Mouse (Mus musculus) Muller cell, postnatal 12 days (primary cell): ENCODE results near the gene Defb28.

Experiments used
- DNase-seq: peaks from one replicate; pipeline ENCODE4 v3.0.0-alpha.2; 2015; ENCODE audit errors: inconsistent ontology term

Defb28 gene

GRCm38 (mm10) chr2:152517981-152518380, at the start of gene Defb28:
Gene Defb28, plus strand, starts transcription at chr2:152518255.
- no peak for DNase-seq

GRCm38 (mm10) chr2:152470973-152471372, 47.1 kb upstream of the Defb28 start:
- DNase-seq = peak; percentile 11

GRCm38 (mm10) chr2:152472434-152472833, 45.6 kb upstream of the Defb28 start:
- DNase-seq = no peak

GRCm38 (mm10) chr2:152476763-152477162, 41.3 kb upstream of the Defb28 start, which contains the start of gene Defb20:
Gene Defb20, plus strand, starts transcription at chr2:152477063.
- DNase-seq = no peak

- no peak for DNase-seq
These were observed 37.2 kb upstream of the Defb28 start for GRCm38 (mm10) chr2:152480881-152481280.

- no peak for DNase-seq
These were observed 36.3 kb upstream of the Defb28 start for GRCm38 (mm10) chr2:152481726-152482125.

- no peak for DNase-seq
These were observed 31.0 kb upstream of the Defb28 start for GRCm38 (mm10) chr2:152487024-152487423.

- no peak for DNase-seq
These were observed 28.0 kb upstream of the Defb28 start, which contains the start of gene Defb22 for GRCm38 (mm10) chr2:152490038-152490437. Gene Defb22, minus strand, starts transcription at chr2:152490138.

- no peak for DNase-seq
These were observed 24.9 kb upstream of the Defb28 start for GRCm38 (mm10) chr2:152493151-152493550.

GRCm38 (mm10) chr2:152498020-152498419, 20.0 kb upstream of the Defb28 start:
- no peak for DNase-seq

- DNase-seq = no peak
These were observed 17.7 kb upstream of the Defb28 start for GRCm38 (mm10) chr2:152500204-152500862.

GRCm38 (mm10) chr2:152500863-152501229, 17.2 kb upstream of the Defb28 start:
- DNase-seq = no peak

- no peak for DNase-seq
These were observed 14.1 kb upstream of the Defb28 start for GRCm38 (mm10) chr2:152503950-152504349.

- no peak for DNase-seq
These were observed 6.5 kb upstream of the Defb28 start, which contains the start of gene Defb26 for GRCm38 (mm10) chr2:152511592-152511991. Gene Defb26, minus strand, starts transcription at chr2:152511692.

- DNase-seq = no peak
These were observed 2.0 kb upstream of the Defb28 start for GRCm38 (mm10) chr2:152516084-152516483.

- DNase-seq = no peak
These were observed 22.1 kb downstream of the Defb28 start, which contains the start of gene Defb29 for GRCm38 (mm10) chr2:152539944-152540710. Gene Defb29, minus strand, starts transcription at chr2:152540098.

- no peak for DNase-seq
These were observed 23.9 kb downstream of the Defb28 start for GRCm38 (mm10) chr2:152541979-152542378.

GRCm38 (mm10) chr2:152542897-152543296, 24.8 kb downstream of the Defb28 start:
- DNase-seq = no peak

- DNase-seq = no peak
These were observed 25.4 kb downstream of the Defb28 start for GRCm38 (mm10) chr2:152543478-152543877.

- peak; percentile 63 for DNase-seq
These were observed 26.6 kb downstream of the Defb28 start for GRCm38 (mm10) chr2:152544691-152545090.

- DNase-seq = no peak
These were observed 30.1 kb downstream of the Defb28 start for GRCm38 (mm10) chr2:152548124-152548523.

GRCm38 (mm10) chr2:152553774-152554423, 35.8 kb downstream of the Defb28 start:
- peak; percentile 65 for DNase-seq
